Mouse (Mus musculus): Measurements from ENCODE around the gene Akap7.
"Not testable (repeated sequence)": the region's sequence is repeated elsewhere in the genome, so short reads cannot be mapped to it uniquely, and the experiment has no call there.

Gene Akap7

DNA sequence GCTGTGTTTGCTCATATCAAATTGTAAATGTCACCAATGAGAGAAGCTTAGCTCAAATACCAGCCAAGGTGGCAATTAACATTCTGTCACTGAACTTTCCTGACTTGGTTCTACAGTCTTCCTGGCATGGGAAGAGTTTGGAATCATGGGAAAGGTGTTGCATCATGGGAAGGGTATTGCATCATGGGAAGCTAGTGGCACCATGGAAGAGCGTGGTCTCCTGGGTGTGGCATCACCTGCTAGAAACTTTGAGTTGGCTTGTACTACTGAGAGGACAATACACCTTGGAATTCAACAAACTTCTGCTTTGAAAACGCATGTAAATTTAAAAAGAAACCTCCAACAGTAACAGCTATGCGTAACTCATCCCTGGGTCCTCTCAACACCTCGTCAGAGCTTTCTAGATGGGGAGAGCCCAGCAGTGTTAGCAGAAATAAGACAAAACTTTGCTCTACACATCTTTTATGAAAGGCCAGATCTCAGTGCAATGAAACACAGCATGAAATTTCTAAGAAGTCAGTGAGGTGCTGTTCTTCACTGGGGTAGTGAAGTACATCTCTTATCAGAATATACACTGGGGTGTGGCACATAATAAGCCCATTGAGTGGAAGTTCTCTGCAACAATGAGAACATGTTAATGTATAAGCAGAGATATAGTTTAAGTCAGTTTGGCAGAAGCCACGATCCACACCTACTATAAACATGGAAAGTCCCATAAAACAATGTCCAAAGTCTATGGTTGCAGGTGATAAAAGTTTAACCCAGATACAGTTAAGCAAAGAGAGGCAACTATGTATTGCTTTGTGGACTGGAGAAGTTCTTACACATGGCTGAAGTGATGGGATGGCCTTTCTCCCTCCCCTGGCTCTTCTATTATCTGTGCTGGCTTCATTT is 115.2 kb downstream of the Akap7 start:
- DNase-seq (ENCODE audit: low read depth in 2 of 2, low spot score in 2 of 2): no peak

DNA sequence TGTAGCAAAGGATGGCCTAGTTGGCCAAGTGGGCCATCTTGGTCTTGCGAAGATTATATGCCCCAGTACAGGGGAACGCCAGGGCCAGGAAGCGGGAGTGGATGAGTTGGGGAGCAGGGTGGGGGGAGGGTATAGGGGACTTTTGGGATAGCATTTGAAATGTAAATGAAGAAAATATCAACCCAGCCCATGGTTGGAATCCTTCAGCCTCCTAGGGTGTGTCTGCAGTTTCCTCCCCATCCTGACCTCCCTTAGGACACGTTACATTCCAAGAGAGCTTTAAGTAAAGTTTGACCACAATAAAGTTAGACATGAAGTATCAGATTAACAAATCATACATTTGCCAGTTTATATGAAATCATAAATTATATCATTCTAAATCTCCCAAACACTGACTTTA is 116.5 kb downstream of the Akap7 start:
- no peak for DNase-seq (ENCODE audit: low read depth in 2 of 2, low spot score in 2 of 2)

DNA sequence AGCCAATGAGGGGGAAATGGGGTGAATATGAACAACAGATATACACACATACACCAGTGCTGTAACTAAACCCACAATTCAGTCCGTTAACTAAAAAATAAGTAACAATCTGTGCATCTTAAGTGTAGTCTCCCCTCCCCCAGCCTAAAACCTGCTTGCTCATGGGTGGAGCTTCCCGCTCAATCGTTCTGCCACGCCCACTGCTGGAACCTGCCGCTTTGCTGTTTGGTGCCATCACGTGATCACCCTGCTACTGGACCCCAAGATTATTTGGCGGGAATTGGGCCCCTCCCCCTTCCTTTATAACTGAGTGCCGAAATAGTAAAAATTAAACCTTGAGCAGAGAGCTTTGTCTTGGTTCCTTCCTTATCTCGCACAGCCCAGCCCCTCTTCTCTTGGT is 121.4 kb downstream of the Akap7 start:
- not testable (repeated sequence) for DNase-seq (ENCODE audit: low read depth in 2 of 2, low spot score in 2 of 2)

DNA sequence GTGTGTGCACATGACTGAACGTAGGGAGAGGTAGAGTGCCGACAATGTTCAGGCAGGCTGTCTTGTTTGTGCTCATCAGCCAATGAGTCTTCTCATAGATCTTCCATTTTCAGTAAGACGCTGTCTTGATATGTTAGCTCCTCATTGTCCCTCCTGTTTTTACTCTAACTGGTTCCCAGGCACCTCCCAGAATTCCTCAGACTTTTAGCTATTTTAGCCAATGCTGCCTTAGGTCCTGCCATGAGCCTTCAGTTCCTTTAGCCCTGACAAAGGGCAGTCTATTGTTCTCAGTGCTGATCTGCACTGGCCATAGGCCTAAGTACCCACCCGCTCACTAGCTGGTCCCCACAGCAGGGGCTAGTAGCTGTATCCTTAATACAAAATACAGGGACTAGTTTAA is 122.0 kb downstream of the Akap7 start:
- DNase-seq (ENCODE audit: low read depth in 2 of 2, low spot score in 2 of 2): no peak

DNA sequence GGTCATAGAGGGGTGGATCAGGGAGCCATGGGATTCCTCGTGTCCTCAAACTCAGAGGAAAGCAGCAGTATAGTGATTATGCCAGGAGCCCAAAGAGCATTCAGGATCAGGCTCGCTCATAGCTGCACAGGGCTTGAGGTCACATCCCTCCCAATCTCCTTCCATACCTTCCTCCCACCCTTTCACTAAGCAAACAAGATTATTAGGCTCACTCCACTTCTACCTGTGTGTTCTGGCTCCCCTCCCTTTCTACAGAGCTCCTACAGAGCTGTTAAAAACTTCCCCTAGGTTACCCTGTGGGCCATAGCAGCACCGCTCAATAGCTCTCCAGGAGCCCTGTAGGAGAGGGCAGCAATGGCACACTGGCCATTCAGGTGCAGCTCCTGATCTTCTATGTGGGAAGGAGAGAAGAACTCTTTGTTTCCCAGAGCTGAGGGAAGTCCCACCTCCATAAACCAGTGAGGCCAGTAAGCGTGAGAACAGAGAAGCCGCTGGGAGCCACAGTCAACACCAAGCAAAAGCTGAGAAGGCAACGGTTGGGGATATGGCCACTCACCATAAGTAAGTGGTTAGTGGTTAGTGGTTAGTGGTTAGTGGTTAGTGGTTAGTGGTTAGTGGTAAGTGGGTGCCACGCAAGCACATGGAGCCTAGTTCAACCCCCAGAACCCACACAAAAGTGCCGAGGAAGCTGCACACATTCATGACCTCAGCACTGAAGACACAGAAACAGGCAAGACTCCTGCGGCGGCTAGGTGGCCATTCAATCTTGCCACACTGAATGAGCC is 122.7 kb downstream of the Akap7 start:
- DNase-seq (ENCODE audit: low read depth in 2 of 2, low spot score in 2 of 2): no peak

DNA sequence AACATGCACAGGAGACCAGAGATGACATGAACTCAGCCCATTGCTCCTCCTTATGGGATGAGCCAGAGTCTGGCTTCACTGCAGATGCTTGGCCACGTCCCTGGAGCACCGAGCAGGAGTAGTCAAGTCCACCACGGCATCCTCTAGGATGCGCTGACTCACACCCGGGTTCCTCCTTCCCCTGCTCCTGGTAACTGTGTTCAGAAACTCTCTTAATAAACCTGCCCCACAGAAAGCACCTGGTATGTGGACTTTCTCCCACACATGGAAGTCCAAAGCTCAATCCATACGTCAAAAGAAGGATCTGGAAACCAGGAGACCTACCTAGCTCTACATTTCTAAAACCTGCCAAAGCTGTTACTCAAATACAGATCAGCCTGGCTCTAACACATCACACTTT is 124.4 kb downstream of the Akap7 start:
- DNase-seq (ENCODE audit: low read depth in 2 of 2, low spot score in 2 of 2): no peak

DNA sequence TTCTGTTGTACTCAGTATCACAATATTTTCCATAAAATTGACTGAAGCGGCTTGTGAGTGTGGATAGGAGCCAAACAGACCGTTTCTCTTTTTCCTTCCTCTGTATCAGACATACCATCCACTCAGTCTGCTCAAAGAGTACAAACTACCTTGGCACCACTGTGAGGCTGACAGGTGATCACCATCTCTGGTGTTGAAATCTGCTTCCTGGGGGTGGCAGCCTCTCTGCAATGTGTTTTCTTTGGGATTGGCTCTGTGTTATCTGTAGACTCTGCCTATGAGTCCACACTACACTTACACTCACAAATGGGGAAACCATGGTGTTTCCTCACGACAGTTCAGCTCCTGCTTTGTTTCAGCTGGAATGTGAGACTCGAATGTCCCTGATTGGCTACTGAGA is 128.6 kb downstream of the Akap7 start:
- no peak for DNase-seq (ENCODE audit: low read depth in 2 of 2, low spot score in 2 of 2)

DNA sequence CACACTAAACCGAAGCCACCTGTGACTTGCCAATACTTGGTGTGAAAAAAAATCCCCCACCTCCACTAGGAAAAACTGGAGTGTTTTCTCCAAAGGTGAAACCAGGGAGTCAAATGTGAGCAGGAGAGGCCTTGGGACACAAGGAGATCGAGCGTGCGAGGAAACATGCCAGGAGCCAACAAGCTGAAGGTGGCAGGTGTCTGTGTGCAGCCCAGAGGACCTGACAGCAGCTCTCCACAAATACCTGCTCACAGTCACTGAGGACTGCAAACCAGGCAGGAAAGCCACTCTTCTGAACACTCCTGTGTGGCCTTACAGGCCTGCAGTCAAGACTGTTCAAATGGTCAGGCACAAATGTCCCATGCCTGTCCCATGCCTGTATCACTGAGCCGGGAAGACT is 130.4 kb downstream of the Akap7 start:
- DNase-seq (ENCODE audit: low read depth in 2 of 2, low spot score in 2 of 2): no peak

DNA sequence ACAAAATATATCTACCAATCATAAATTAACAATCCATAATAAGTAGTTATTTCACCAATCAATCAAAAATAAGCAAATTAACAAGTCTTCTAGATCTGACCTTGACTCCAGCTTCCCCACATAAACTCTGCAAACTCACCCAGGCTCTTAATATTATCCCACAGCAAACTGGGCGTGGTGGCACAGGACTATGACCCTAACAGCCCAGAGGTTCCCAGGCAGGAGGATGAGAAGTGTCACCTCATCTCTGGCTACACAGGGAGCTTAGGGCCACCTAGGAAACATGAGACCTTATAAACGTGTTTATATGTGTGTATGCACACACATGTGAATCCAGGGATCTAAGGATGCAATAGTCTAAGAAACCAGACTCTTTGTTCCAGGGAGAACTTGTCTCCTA is 132.8 kb downstream of the Akap7 start:
- DNase-seq (ENCODE audit: low read depth in 2 of 2, low spot score in 2 of 2): no peak

DNA sequence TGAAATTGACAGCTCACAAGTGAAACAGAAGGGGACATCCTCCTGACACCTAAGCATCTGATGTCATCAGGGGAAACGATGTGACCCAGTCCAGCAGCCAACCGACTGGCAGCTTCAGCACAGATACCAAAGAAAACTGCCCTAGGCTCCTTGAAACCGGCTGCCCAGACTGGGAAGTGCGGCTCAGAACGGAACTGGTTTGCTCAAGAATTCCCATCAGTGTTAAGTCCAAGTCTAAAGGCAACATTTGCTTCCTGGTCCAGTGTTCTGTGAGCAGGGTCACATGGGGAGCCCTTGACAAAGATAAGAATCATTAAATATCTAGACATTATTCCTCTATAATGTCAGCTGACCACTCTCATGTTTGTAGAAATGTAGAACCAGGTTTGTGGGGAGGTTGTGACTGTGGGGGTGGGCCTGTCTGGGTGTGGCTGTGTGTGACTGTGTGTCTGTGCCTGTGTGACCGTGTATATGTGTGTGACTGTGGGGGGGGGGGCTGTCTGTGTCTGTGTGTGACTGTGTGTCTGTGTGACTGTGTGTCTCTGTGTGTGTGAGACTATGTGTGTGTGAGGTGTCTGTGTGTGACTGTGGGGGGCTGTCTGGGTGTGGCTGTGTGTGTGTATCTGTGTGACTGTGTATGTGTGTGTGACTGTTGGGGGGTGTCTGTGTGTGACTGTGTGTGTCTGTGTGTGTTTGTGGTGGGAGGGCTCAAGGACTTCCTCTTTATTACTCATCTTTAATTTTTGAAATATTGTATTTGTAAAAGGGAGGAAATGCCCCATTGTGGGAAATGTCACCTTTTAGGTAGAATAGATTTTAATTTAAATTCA is 140.1 kb downstream of the Akap7 start:
- DNase-seq (ENCODE audit: low read depth in 2 of 2, low spot score in 2 of 2): no peak

DNA sequence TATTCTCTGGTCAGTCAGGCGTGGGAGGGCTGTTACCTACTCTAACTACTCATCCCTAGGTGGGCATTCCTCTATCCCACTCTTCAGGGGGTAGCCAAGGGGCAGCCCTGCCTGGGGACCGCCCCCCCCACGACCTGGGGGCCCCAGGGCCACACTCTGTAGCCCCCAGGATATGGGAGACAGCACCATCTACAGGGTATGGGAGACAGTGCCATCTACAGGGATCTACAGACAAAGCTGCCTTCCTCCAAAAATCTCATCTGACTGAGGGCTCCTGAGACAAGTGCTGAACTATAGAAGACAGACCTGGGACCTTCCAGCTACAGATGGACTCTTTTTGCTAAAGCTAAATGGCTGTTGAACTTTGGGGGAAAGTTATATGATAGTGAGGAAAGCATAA is 144.2 kb downstream of the Akap7 start:
- not testable (repeated sequence) for DNase-seq (ENCODE audit: low read depth in 2 of 2, low spot score in 2 of 2)

DNA sequence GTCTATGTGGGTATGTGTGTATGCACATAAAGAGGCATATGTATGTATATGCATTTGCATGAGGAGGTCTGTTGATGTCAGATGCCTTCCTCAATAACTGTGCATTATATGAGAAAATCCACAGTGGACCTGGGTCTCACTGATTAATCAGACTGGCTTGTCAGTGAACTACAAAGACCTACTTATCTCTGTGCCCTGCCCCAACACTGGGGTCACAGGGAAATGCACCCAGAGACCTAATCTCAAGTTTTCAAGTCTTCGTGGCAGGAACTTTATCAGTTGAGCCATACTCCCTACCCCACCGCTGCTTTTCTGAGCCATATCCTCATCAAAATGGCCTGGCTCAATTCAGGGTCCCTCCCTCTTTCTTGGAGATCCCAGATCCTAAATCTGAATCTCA is 146.0 kb downstream of the Akap7 start:
- no peak for DNase-seq (ENCODE audit: low read depth in 2 of 2, low spot score in 2 of 2)

DNA sequence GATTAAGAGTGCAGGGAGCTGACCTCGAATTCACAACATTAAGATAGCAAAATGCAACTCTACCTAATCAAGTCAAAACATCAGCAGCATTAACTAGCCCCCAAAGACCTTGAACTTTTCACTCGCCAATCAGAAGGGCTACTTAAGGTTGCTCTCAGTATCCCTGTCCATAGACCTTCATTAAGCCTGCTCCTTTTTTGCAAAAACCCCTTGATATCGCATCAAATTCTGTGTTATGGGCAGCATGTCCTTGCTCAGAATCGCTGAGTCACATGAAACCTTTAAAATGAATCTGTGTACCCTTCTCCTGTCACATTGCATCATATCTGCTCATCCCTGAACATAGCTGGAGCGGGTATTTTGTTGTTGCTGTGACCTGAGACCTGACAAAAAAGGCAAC is 149.0 kb downstream of the Akap7 start:
- DNase-seq (ENCODE audit: low read depth in 2 of 2, low spot score in 2 of 2): no peak

DNA sequence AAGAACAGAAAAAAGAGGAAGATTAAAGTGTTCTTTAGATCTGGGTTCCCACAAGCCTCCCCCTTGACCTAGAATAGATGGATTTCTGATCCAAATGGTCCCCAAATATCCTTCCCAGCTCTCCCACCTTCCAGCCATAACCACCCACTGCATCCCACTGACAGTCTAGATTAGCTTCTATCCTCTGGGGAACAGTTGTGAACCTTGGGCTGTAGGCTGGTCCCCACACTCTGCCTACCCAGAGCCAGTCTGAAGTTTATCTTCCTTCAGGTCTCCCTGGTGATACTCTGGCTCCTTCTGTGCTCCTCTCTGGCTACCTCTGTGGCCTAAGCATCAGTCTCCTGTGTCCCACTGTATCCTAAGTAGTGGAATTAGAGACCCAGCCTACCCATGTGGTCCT is 150.3 kb downstream of the Akap7 start:
- no peak for DNase-seq (ENCODE audit: low read depth in 2 of 2, low spot score in 2 of 2)

DNA sequence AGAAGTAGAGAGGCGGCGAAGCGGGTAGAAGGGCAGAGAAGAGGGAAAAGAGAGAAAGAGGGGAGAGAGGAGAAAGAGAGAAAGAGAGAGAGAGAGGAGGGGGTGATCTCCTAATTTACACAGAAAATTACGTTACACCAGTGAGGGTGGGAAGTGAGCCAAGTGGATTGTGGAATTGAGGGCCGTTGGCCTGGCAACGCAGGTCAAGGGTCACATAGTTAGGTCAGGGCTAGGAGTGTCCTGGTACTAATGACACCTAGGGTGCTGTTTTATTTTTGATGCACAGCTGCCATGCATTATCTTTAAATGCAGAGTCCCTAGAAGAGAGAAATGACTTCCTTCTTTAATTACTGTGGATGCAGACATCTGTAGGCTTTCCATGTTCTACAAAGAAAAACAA is 153.4 kb downstream of the Akap7 start:
- no peak for DNase-seq (ENCODE audit: low read depth in 2 of 2, low spot score in 2 of 2)

DNA sequence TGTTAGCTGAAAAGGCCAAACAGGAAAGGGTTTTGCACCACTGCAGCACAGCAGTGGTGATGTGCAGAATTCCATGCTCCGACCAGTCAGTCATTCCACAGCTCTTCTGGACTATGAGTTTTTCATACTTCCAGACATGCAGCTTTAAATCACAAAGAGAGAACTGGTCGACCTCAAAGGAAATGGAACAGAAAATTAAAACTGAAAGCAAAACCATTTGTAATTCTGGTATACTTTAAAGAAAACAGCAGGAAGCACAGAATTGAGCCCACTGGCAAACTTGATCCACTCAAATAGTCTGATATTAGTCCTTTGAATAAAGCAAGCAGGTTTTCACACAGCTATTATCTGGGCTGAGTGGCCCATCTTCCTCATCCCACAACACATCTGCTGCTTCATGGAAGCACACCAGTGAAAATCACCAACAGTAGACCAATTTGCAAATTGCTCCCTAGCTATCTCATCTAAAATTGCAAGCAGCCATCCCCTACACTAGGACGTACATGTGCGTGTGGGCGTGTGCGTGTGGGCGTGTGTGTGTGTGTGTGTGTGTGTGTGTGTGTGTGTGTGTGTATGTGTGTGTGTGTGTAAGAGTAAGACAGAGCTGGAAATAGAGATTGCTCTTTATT is 156.4 kb downstream of the Akap7 start:
- no peak for DNase-seq (ENCODE audit: low read depth in 2 of 2, low spot score in 2 of 2)

DNA sequence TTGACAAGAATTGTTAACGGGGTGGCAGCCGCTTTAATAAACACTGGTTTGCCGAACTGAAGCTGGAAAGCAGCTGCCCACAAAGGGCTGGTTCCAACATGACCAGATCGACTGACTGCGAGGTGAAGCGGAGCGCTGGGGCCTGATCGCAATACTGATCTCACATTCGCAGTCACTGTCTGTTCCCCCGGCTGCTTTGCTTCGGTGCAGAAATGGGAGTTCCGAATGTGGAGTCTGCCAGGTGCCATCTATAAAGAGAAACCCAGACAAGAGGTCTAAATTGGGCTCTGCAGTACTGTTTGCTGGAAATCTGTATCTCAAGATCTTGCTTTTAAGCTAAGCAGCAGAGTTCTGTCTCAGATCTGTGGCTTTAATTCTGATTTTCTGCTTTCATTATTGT is 161.8 kb downstream of the Akap7 start:
- no peak for DNase-seq (ENCODE audit: low read depth in 2 of 2, low spot score in 2 of 2)

DNA sequence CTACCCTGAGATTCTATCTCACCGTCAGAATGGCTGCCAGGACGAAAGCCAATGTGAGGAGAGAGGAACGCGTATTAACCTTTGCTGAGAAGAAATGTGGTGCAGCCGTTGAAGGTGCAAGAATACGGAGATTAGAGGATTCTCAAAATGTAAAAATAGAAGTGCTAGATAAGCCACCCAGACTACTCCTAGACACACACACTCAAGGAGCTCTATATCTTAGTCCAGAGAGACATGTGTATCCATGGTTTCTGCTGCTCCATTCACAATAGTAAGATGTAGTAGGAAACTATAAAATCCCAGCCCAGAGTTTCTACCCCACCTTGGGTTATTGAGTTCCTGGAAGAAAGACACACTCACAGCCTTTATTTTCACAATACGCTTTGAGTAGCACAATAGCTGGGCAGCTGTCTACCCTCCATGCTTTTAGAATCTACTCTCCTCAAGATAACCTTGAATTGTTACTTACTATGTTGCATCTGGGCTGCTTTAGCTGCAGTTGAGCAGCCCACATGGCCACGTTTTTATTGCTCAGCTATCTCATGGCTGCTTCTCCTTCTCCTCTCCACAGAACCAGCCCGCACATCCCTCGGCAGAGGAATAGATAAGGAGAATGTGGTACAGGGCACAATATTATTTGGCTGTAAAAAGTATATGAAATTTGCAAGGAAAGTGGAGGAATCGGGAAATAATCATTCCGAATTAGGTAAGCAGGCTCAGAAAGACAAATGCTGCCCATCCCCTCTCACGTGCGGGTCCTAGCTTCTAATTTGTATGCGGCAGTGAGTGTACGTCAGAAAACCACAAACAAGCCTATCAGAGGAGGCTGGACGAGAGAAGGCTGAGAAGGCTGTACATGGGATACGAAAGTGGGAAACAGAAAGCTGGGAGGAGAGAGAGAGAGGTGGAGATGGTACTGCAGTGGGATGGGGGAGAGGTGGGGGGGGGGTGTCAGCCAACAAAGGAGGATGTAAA is 162.6 kb downstream of the Akap7 start:
- DNase-seq (ENCODE audit: low read depth in 2 of 2, low spot score in 2 of 2): no peak

DNA sequence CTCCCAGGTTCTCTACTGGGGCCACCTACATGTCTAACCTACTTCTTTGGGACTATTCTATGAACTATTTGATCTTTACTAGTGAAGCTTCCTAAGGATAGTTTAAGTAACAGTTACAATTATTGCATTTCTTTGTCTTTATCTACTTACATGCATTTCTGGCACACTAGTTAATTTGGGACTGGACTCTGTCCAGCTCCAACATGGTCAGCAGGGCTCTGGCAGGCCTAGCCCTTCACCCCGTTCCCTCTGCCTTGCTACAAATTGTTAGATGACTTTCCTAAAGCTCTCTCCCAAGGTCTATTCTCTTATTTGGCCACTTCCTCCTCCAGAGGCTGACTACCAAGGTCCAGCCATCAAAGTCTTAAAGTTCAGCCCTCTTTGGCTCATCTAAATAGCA is 165.9 kb downstream of the Akap7 start:
- no peak for DNase-seq (ENCODE audit: low read depth in 2 of 2, low spot score in 2 of 2)

DNA sequence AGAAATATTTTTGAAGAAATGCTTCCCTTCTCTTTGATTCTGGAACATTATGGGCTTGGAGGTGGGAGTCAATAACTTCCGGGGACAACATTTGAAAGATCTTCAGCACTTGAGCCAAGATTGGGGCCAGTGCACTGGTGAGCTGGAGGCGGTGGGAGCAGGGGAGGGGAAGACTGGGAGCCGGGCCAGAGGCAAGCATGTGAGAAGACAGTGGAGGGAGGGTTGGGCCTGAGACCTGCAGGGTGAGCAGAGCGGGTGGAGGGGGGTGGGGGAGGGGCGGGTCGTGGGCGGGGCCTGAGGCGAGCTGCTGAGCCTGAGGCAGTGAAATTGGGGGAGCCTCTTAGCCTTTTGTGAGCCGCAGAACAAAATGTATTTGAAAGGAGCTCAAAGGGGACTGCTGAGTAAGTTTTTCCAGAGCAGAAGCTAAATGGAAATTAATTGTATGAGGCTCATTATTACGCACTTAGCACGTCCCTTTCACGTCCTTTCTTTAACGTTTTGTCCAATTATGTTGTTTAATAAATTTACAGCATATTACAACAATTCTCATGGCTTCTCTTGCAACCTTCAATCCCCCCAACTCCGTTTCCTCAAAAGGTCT is 167.4 kb downstream of the Akap7 start:
- no peak for DNase-seq (ENCODE audit: low read depth in 2 of 2, low spot score in 2 of 2)
